Mouse (Mus musculus): ENCODE measurements around the gene Ndufb5. TPM values are rescaled to one million over a fixed set of nuclear protein-coding genes. Genes with fewer than 3 reads are reported as not detected.

The Ndufb5 gene
- polyA plus RNA-seq, 1 experiment from 2014 or later = 401 TPM

DNA sequence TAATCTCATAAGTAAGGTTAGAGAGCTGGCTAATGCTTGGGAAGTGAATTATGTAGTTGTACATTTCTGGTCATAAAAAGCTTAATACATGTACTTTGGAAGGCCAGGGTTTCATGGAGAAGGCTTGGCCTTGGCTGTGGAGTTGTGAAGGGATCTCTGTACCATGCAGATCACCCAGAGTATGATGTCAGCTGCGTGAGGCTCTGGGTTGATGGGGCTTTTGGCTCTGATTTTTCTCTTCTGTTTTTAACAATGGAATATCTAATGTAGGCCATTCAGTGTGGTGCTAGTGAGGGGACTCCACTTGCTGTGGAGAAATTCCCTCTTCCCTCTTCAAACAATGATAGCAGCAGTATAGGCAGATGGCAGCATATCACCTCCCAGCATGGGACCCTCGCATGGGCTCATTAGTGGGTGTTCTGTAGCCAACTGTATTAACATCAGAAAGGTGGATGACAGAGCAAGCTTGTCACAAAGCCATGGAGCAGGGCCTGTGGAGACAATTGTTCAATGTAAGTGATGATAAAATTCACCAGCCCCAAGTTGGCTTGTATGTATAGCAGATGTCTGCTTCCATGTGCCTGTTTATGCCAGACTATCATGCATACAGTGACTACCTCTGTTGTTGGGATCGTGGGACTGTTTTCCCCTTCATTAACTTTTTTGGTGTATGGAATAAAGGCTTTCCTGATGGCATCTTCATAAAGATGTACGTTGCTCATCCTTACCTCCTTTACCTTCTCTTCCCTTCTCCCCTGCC lies 13.2 kb downstream of the Ndufb5 start:
- no peak for ATAC-seq
- no peak overlapping the region for H3K9ac ChIP-seq (ENCODE audit: low read depth, low read length)
- H3K36me3 ChIP-seq (ENCODE audit: control insufficient read depth, insufficient read depth, low read length) = peaks cover 32% of the 10 kb centered on the region
- 88% methylated on average over 4 of the region's 4 CpGs for WGBS
- no peaks in the 10 kb centered on the region for H3K9me3 ChIP-seq (ENCODE audit: control insufficient read depth, low read length)
- H3K27me3 ChIP-seq (replicated peaks; ENCODE audit: control insufficient read depth, insufficient read depth, low read length) = no peaks in the 10 kb centered on the region
- H3K4me1 ChIP-seq (ENCODE audit: control insufficient read depth, insufficient read depth, low read length) = no peaks in the 10 kb centered on the region
- no peak overlapping the region for H3K4me2 ChIP-seq (ENCODE audit: low read depth, low read length)
- H3K4me3 ChIP-seq (ENCODE audit: low read length) = no peak overlapping the region
- no peak overlapping the region for H3K27ac ChIP-seq (ENCODE audit: low read length)

DNA sequence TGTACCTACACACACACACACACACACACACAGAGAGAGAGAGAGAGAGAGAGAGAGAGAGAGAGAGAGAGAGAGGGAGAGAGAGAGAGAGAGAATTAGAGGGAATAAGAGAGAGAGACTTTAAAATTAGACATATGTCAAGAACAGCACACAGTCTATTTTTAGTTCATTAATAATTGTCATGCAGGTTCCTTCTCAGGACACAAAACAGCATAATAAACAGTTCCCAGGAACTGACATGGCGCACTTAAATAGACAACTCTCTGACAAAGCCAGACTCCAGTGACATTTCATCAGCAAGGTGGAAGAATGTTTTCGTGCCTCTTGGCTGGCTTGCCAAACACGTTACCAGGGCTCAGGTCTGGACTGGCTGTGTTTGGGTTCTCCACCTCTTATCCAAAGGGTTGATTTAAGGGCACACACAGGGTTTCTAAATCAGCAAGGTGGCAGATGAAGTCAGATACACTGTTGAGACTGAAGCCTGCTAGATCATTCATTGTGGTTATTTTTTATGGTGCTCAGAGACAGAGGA lies 17.7 kb downstream of the Ndufb5 start:
- 91% methylated on average over 3 of the region's 3 CpGs for WGBS
- Histone ChIP-seq H3K4me3 (ENCODE audit: low read length) (no peak overlapping the region), H3K27me3 (replicated peaks; ENCODE audit: control insufficient read depth, insufficient read depth, low read length) (no peaks in the 10 kb centered on the region), H3K36me3 (ENCODE audit: control insufficient read depth, insufficient read depth, low read length) (peaks cover 26% of the 10 kb centered on the region), H3K9me3 (ENCODE audit: control insufficient read depth, low read length) (no peaks in the 10 kb centered on the region), H3K4me1 (ENCODE audit: control insufficient read depth, insufficient read depth, low read length) (no peaks in the 10 kb centered on the region), H3K9ac (ENCODE audit: low read depth, low read length) (no peak overlapping the region), H3K4me2 (ENCODE audit: low read depth, low read length) (no peak overlapping the region), H3K27ac (ENCODE audit: low read length) (no peak overlapping the region)
- no peak for ATAC-seq

DNA sequence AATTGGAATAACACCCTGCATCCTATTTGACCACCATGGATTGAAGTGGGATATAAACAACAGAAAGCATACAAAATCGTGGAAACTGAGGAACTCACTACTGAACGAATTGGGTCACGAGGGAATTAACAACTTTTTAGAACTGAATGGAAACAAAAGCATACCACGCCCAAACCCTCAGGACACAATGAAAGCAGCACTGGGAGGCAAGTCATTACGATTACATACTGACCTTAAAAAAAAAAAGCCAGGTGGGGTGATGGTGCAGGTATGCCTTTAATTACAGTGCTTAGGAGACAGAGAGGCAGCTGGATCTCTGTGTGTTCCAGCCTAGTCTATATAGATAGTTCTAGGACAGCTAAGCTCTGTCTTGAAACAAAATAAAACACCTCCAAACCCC lies 22.4 kb downstream of the Ndufb5 start:
- H3K27ac ChIP-seq (ENCODE audit: low read length) = no peak overlapping the region
- H3K4me3 ChIP-seq (ENCODE audit: low read length) = no peak overlapping the region
- no peak overlapping the region for H3K9ac ChIP-seq (ENCODE audit: low read depth, low read length)
- H3K9me3 ChIP-seq (ENCODE audit: control insufficient read depth, low read length) = no peaks in the 10 kb centered on the region
- H3K36me3 ChIP-seq (ENCODE audit: control insufficient read depth, insufficient read depth, low read length) = peaks cover 2% of the 10 kb centered on the region; the same call in 1 of the 2 replicates
- WGBS = 81% methylated on average over 5 of the region's 5 CpGs
- no peak for ATAC-seq
- no peaks in the 10 kb centered on the region for H3K27me3 ChIP-seq (replicated peaks; ENCODE audit: control insufficient read depth, insufficient read depth, low read length)
- H3K4me2 ChIP-seq (ENCODE audit: low read depth, low read length) = no peak overlapping the region
- no peaks in the 10 kb centered on the region for H3K4me1 ChIP-seq (ENCODE audit: control insufficient read depth, insufficient read depth, low read length)

DNA sequence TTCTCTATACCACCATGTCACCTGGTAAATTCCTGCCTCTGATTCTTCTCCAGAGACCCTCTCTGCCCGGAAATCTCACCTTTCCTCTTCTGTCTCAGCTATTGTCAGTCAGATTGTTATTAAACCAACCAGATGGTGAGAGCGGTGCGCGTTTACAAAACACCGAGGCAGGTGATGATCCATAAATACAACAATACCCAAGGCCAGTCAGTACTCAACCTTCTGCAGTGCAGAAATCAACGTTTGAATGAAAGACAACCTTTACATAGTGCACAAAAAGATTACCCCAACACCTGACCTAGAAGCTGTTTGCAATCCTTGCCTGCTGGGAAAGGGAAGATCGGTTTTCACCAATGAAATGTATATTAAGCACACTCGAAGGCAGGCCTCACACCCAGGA lies 26.2 kb downstream of the Ndufb5 start:
- H3K4me3 ChIP-seq (ENCODE audit: low read length) = no peak overlapping the region
- H3K4me2 ChIP-seq (ENCODE audit: low read depth, low read length) = no peak overlapping the region
- 59% methylated on average over 8 of the region's 8 CpGs for WGBS
- H3K36me3 ChIP-seq (ENCODE audit: control insufficient read depth, insufficient read depth, low read length) = no peaks in the 10 kb centered on the region
- H3K4me1 ChIP-seq (ENCODE audit: control insufficient read depth, insufficient read depth, low read length) = no peaks in the 10 kb centered on the region
- no peaks in the 10 kb centered on the region for H3K9me3 ChIP-seq (ENCODE audit: control insufficient read depth, low read length)
- no peaks in the 10 kb centered on the region for H3K27me3 ChIP-seq (replicated peaks; ENCODE audit: control insufficient read depth, insufficient read depth, low read length)
- no peak overlapping the region for H3K9ac ChIP-seq (ENCODE audit: low read depth, low read length)
- H3K27ac ChIP-seq (ENCODE audit: low read length) = no peak overlapping the region
- ATAC-seq = no peak

DNA sequence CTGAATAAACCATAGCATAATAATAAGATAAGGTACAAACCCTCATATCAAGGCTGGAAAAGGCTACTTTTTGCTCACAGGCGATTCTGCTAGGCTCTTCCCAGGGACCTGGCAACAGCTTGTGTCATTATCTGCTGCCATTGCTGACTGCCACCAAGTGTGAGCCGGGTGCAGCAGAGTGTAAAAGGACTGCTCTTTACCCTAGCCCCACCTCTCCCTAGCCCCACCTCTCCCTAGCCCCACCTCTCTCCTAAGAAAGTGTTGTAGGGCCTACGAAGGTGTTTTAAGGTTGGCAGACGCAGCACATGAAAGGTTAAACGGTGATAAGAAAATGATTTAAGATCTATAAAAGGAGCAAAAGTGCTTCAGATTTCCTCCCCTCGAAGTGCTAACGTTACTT lies 27.1 kb downstream of the Ndufb5 start:
- no peak overlapping the region for H3K4me2 ChIP-seq (ENCODE audit: low read depth, low read length)
- H3K4me1 ChIP-seq (ENCODE audit: control insufficient read depth, insufficient read depth, low read length) = no peaks in the 10 kb centered on the region
- H3K9ac ChIP-seq (ENCODE audit: low read depth, low read length) = no peak overlapping the region
- H3K36me3 ChIP-seq (ENCODE audit: control insufficient read depth, insufficient read depth, low read length) = no peaks in the 10 kb centered on the region
- H3K4me3 ChIP-seq (ENCODE audit: low read length) = no peak overlapping the region
- no peak overlapping the region for H3K27ac ChIP-seq (ENCODE audit: low read length)
- H3K9me3 ChIP-seq (ENCODE audit: control insufficient read depth, low read length) = no peaks in the 10 kb centered on the region
- WGBS = 49% methylated on average over 7 of the region's 7 CpGs
- H3K27me3 ChIP-seq (replicated peaks; ENCODE audit: control insufficient read depth, insufficient read depth, low read length) = no peaks in the 10 kb centered on the region
- ATAC-seq = peak; percentile 55; the same call in 1 of the 2 replicates

DNA sequence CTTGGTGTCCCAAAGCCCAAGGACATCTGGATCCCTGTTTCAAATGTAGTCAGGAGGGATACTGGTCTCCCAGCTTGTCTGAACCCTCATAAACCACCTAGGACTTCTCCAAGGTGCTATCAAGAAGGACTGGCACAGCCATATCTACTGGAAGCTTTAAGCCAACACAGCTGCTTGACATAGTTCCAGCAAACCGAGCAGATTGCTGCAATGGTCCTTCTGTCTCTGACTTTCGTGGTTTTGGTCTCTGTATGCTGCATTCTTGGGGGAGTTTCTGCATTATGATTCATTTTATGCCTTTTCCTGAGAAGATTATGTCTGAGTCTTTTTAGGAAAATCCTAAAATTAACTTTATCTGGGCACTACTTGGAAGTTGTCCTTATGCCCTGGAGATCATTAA lies 34.0 kb downstream of the Ndufb5 start:
- Histone ChIP-seq H3K4me3 (ENCODE audit: low read length) (no peak overlapping the region), H3K27me3 (replicated peaks; ENCODE audit: control insufficient read depth, insufficient read depth, low read length) (no peaks in the 10 kb centered on the region), H3K9me3 (ENCODE audit: control insufficient read depth, low read length) (no peaks in the 10 kb centered on the region), H3K27ac (ENCODE audit: low read length) (no peak overlapping the region), H3K4me1 (ENCODE audit: control insufficient read depth, insufficient read depth, low read length) (no peaks in the 10 kb centered on the region), H3K36me3 (ENCODE audit: control insufficient read depth, insufficient read depth, low read length) (no peaks in the 10 kb centered on the region), H3K4me2 (ENCODE audit: low read depth, low read length) (no peak overlapping the region), H3K9ac (ENCODE audit: low read depth, low read length) (no peak overlapping the region)
- ATAC-seq = no peak
- 58% methylated on average over 2 of the region's 2 CpGs for WGBS

Other genes with a start within 250 kb of the Ndufb5 start
- not detected in 2 replicates for gene Kcnmb3, start 244.8 kb upstream of the Ndufb5 start, polyA plus RNA-seq (2015; fragmentation: Nextera tagmentation; extraction: Ambion mirVana)
- gene Zfp639, start 226.7 kb upstream of the Ndufb5 start, polyA plus RNA-seq (2015; fragmentation: Nextera tagmentation; extraction: Ambion mirVana) = 27.3 and 27.8 TPM in 2 replicates
- gene Mfn1, start 207.5 kb upstream of the Ndufb5 start, polyA plus RNA-seq (2015; fragmentation: Nextera tagmentation; extraction: Ambion mirVana) = 27.7 and 29.4 TPM in 2 replicates
- gene Gnb4, start 120.4 kb upstream of the Ndufb5 start, polyA plus RNA-seq (2015; fragmentation: Nextera tagmentation; extraction: Ambion mirVana) = 43.4 and 44.4 TPM in 2 replicates
- gene Actl6a, start 30.7 kb upstream of the Ndufb5 start, polyA plus RNA-seq (2015; fragmentation: Nextera tagmentation; extraction: Ambion mirVana) = 115 and 130 TPM in 2 replicates
- 36.1 and 39.4 TPM in 2 replicates for gene Mrpl47, start 615 bp downstream of the Ndufb5 start, polyA plus RNA-seq (2015; fragmentation: Nextera tagmentation; extraction: Ambion mirVana)
- gene Usp13, start 80.6 kb downstream of the Ndufb5 start, polyA plus RNA-seq (2015; fragmentation: Nextera tagmentation; extraction: Ambion mirVana) = 1.5 and 3.2 TPM in 2 replicates